Mouse (Mus musculus) intestine, postnatal 0 days (tissue): ENCODE measurements around the gene Golga7b. TPM values are rescaled to one million over a fixed set of nuclear protein-coding genes. Genes with fewer than 3 reads are reported as not detected.

ENCODE experiments used
- ATAC-seq: fragments of 200-750 bp; cut with Nextera tagmentation; 2 replicates; pipeline ENCODE4 v1.8.0; 2017; ENCODE audit warnings: mild to moderate bottlenecking, moderate TSS enrichment, moderate library complexity
- H3K27ac ChIP-seq: fragments of 300-500 bp; sonication (generic); 2 replicates; pipeline ENCODE4 v1.5.1; 2014; ENCODE audit warnings: mild to moderate bottlenecking, low read depth, low read length, moderate library complexity
- H3K27me3 ChIP-seq: fragments of 300-500 bp; sonication (generic); replicated peaks from 2 replicates; pipeline ENCODE4 v1.6.1; 2014; ENCODE audit warnings: low read length, mixed read lengths; ENCODE audit not compliant: control insufficient read depth, insufficient read depth
- H3K36me3 ChIP-seq: fragments of 300-500 bp; sonication (generic); 2 replicates; pipeline ENCODE4 v1.6.1; 2014; ENCODE audit warnings: mild to moderate bottlenecking, moderate library complexity; ENCODE audit not compliant: control insufficient read depth, insufficient read depth
- H3K4me1 ChIP-seq: fragments of 300-500 bp; sonication (generic); replicated peaks from 2 replicates; pipeline ENCODE4 v1.6.1; 2014; ENCODE audit warnings: antibody characterized with exemption, low read length, mixed read lengths; ENCODE audit not compliant: control insufficient read depth, insufficient read depth
- H3K4me2 ChIP-seq: fragments of 300-500 bp; sonication (generic); replicated peaks from 2 replicates; pipeline ENCODE4 v1.6.1; 2014; ENCODE audit warnings: low read depth, mild to moderate bottlenecking, moderate library complexity
- H3K4me3 ChIP-seq: fragments of 300-500 bp; sonication (generic); 2 replicates; pipeline ENCODE4 v1.5.1; 2014; ENCODE audit warnings: low read depth, low read length
- H3K9ac ChIP-seq: fragments of 300-500 bp; sonication (generic); 2 replicates; pipeline ENCODE4 v1.6.1; 2014; ENCODE audit warnings: mild to moderate bottlenecking, low read depth, low read length
- H3K9me3 ChIP-seq: fragments of 300-500 bp; sonication (generic); 2 replicates; pipeline ENCODE4 v1.6.1; 2016; ENCODE audit warnings: mixed run types; ENCODE audit not compliant: control insufficient read depth
- CTCF ChIP-seq: sonication (generic); IDR thresholded peaks from 2 replicates; pipeline ENCODE4 v1.5.1; 2016; ENCODE audit warnings: low read depth, mild to moderate bottlenecking, control low read depth, antibody characterized with exemption, moderate library complexity
- WGBS: fragments of 180-500 bp; shearing (Covaris S2); extraction: QIAGEN DNeasy Blood & Tissue Kit; methylation state at CpG from one replicate; pipeline ENCODE4 v1.1.7; 2014; 5-methylcytosine and 5-hydroxymethylcytosine counted together
- polyA plus RNA-seq: library from polyadenylated mRNA; unstranded; fragments of >200 nt; fragmentation: Nextera tagmentation; extraction: Ambion mirVana; gene quantifications from 2 replicates; pipeline ENCODE4 v1.2.1, GENCODE M21; 2015

The Golga7b gene
- polyA plus RNA-seq, 1 experiment from 2014 or later: 0.86 TPM

DNA sequence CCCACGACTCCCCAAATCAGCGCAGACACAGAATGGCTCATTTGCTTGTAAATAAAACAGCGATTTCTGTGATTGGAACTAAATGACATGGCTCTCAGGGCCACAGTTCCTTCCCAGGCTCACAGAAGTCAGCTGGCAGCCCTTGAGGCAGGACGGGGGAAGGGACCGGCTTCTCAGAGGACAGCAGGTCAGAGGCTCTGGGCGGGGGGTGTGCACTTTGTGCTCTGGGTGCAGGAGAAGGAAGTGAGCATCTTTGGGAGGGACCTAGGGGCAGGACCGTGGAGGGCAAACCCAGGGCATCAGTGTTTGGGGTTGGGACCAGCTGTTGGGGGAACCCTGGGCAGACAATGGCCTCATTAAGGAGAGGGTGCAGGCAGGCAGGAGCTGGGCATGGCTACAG is 37.9 kb upstream of the Golga7b start:
- H3K9ac ChIP-seq: no peak overlapping the region
- 46% methylated on average over 7 of the region's 7 CpGs for WGBS
- 0 out of 2 replicates have a peak, but pooled peaks have one; percentile 33 for ATAC-seq
- H3K27me3 ChIP-seq: no peaks in the 10 kb centered on the region
- no peaks in the 10 kb centered on the region for H3K9me3 ChIP-seq
- no peak overlapping the region for H3K27ac ChIP-seq
- H3K4me2 ChIP-seq: no peak overlapping the region
- no peak for TF ChIP-seq CTCF
- no peaks in the 10 kb centered on the region for H3K4me1 ChIP-seq
- no peak overlapping the region for H3K4me3 ChIP-seq
- no peaks in the 10 kb centered on the region for H3K36me3 ChIP-seq

DNA sequence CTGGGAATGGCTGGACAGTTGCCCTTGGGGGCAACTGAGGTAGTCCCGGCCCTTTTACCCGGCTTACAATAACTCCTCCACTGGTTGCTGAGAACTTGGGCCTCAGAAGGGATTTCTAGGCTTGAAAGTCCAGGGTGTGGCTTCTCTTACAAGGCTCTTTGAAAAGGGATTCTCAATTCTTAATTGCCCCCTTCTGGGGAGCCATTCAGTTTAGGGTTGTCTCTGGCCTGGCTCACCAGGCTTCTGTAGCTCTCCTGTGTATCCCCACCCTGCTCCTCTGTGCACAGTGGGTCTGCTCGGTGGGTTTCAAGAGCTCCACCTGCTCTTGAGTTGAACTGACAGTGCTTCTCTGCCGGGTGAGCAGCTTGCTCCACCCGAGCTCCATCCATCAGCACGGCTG is 37.4 kb upstream of the Golga7b start:
- WGBS: 48% methylated on average over 6 of the region's 6 CpGs
- no peak overlapping the region for H3K4me2 ChIP-seq
- H3K9me3 ChIP-seq: no peaks in the 10 kb centered on the region
- ATAC-seq: no peak
- TF ChIP-seq CTCF: no peak
- H3K27ac ChIP-seq: no peak overlapping the region
- no peak overlapping the region for H3K9ac ChIP-seq
- H3K27me3 ChIP-seq: no peaks in the 10 kb centered on the region
- no peaks in the 10 kb centered on the region for H3K4me1 ChIP-seq
- H3K4me3 ChIP-seq: no peak overlapping the region
- no peaks in the 10 kb centered on the region for H3K36me3 ChIP-seq

DNA sequence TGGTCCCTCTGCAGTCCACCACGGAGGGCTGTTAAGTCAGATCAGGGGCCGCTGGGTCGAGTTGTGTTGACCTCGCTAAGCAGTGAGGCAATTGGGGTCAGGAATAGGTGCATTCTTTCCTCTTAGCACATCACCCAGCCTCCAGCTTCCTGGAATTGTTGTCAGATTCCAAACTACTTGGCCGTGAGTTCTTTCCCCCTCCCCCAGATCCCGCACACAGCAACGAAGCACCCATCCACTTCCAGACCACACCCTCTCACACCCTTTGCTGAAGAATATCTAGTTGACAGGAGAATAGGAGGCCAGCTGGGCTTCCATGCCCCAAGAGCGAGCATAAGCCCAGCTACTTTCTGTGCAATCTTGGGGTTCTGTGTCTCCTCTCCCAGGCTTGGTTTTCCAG is 35.4 kb upstream of the Golga7b start:
- 33% methylated on average over 8 of the region's 8 CpGs for WGBS
- Histone ChIP-seq H3K27me3 (no peaks in the 10 kb centered on the region), H3K27ac (no peak overlapping the region), H3K9me3 (no peaks in the 10 kb centered on the region), H3K36me3 (no peaks in the 10 kb centered on the region), H3K4me3 (no peak overlapping the region), H3K4me1 (no peaks in the 10 kb centered on the region), H3K9ac (no peak overlapping the region), H3K4me2 (no peak overlapping the region)
- TF ChIP-seq CTCF: no peak
- no peak for ATAC-seq

DNA sequence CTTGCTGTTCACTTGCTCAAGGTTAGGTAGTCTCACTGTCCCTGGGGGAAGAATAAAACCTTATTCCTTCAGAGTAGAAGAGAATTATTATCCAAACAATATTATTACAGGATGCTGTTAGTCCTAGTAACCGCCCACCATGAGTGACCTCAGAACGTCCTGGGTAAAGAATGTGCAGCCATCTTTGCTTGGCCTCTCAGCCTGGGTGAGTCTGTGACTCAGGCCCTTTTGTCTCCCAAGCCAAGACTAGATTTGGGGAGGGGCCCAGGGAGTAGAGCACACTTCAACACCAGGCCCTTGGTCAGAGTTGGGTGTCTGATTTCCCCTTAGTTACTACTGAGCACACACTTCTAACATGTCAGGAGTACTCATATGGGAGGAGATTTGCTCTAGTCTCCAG is 32.8 kb upstream of the Golga7b start:
- 53% methylated on average over 2 of the region's 2 CpGs for WGBS
- Histone ChIP-seq H3K9ac (no peak overlapping the region), H3K27ac (no peak overlapping the region), H3K4me1 (no peaks in the 10 kb centered on the region), H3K36me3 (no peaks in the 10 kb centered on the region), H3K4me2 (no peak overlapping the region), H3K27me3 (no peaks in the 10 kb centered on the region), H3K4me3 (no peak overlapping the region), H3K9me3 (no peaks in the 10 kb centered on the region)
- no peak for ATAC-seq
- no peak for TF ChIP-seq CTCF

DNA sequence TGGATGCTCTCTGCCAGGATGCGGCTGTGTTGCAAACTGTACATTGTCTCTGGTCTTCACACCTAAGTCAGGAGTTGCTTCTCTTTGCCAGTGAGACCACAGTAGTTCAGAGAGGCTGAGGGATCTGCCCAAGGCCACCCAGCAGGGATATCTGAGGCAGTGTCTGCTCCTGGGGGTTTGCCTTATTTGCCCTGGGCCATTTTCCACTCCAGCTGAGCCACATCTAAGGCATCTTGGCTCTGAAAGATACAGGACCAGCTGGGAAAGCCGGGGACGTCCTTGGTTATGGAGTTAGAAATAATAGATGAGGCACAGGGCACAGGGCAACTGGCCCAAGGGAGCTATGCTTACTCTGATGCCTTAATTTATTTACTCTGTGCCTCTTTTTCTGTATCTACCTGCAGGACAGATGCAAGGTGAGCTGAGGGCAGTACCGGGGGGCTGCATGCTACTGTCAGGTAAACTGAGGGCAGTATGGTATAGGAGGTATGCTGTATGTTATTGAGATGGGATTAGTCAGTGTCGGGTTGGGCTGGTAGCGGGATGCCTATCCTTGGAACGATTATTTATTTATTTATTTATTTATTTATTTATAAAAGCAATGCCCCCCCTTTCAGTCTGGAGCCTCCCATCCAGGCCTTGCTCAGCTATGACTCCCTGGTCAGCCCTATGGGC is 30.5 kb upstream of the Golga7b start:
- 74% methylated on average over 7 of the region's 7 CpGs for WGBS

DNA sequence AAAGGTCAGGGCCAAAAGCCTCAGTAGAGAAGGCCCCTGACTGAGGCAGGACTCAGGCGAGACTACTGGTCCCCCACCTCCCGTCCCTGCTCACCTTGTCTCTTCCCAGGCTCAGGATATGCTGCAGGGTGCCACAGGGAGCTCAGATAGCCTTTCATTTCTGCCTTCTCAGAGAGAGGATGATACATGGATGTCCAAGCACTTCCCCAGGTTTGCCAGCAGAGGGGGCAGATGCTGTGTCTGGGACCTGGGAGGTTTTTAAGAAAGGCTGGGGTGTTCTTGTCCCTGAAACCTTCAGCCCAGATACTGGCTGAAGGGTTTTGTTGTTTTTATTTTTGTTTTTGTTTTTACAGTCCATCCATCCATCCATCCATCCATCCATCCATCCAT is 30.0 kb upstream of the Golga7b start:
- Histone ChIP-seq H3K9ac (no peak overlapping the region), H3K4me2 (no peak overlapping the region), H3K4me1 (no peaks in the 10 kb centered on the region), H3K9me3 (no peaks in the 10 kb centered on the region), H3K27me3 (no peaks in the 10 kb centered on the region), H3K4me3 (no peak overlapping the region), H3K36me3 (no peaks in the 10 kb centered on the region), H3K27ac (no peak overlapping the region)
- no peak for ATAC-seq
- 23% methylated on average over 2 of the region's 2 CpGs for WGBS
- peak; percentile 73 for TF ChIP-seq CTCF

More for the DNA sequence above, 30.5 kb upstream of the Golga7b start:
- ATAC-seq: no peak
- Histone ChIP-seq H3K27me3 (no peaks in the 10 kb centered on the region), H3K4me2 (no peak overlapping the region), H3K27ac (no peak overlapping the region), H3K9me3 (no peaks in the 10 kb centered on the region), H3K4me1 (no peaks in the 10 kb centered on the region), H3K4me3 (no peak overlapping the region), H3K9ac (no peak overlapping the region), H3K36me3 (no peaks in the 10 kb centered on the region)
- TF ChIP-seq CTCF: no peak

DNA sequence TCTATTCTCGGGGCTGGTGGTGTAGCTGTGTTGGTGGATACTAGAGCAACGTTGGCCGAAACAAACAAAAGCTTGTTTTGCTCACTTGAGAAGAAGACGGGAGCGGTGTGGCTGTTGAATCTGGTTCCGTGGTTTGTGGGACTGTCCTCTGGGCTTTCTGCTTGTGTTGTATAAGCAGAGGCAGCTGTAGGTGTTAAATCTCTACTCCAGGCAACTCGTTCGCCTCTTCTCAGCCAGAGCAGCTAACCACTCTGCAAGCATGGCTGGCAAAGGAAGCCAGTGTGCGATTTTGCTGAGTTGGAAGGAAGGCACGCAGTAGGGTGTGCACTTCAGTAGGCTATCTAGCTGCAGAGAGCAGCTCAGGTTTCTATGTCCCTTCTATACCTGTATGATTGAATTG is 20.9 kb upstream of the Golga7b start:
- Histone ChIP-seq H3K9ac (no peak overlapping the region), H3K36me3 (no peaks in the 10 kb centered on the region), H3K4me2 (no peak overlapping the region), H3K4me1 (no peaks in the 10 kb centered on the region), H3K27ac (no peak overlapping the region), H3K27me3 (no peaks in the 10 kb centered on the region), H3K4me3 (no peak overlapping the region), H3K9me3 (no peaks in the 10 kb centered on the region)
- 77% methylated on average over 10 of the region's 10 CpGs for WGBS
- TF ChIP-seq CTCF: no peak
- no peak for ATAC-seq
